23 mouse cellular contexts compared by ENCODE assay signal in genomic region chr13:42341871-42342532, GRCm38 (mm10). TPM values are rescaled to one million over a fixed set of nuclear protein-coding genes. Genes with fewer than 3 reads are reported as not detected.
A peak's percentile ranks its signal among the peaks of the same experiment; 100 is the strongest.
DNase-seq lines count a peak whose midpoint lies in the region; ATAC-seq and TF ChIP-seq lines count a peak whose summit lies in the region.
"Had no signal": no experiment of that assay in that cellular context is flagged by ENCODE, and none has a peak within 500 bp of the region (broad histone marks: within the 10 kb centered on the region; RNA-seq: fewer than 3 reads in every experiment).

No protein-coding gene starts in this region.

- TF ChIP-seq POLR2A in kidney, adult 2 months (IDR thresholded peaks at IDR 0.05; ENCODE audit: low read depth, low read length): no peak

- no peaks in the 10 kb centered on the region; the same call in 1 of the 2 replicates for H3K4me1 ChIP-seq in intestine, embryonic 16.5 days (ENCODE audit: control insufficient read depth, insufficient read depth, low read length)
- peaks cover 9% of the 10 kb centered on the region; the same call in 1 of the 2 replicates for H3K4me1 ChIP-seq in kidney, adult 2 months (ENCODE audit: control insufficient read depth, insufficient read depth, low read length)
- no peaks in the 10 kb centered on the region for H3K4me1 ChIP-seq in stomach, postnatal 0 days (replicated peaks; ENCODE audit: control insufficient read depth, insufficient read depth)
- H3K4me1 ChIP-seq in hindbrain, postnatal 0 days (ENCODE audit: insufficient read depth, low read length): no peaks in the 10 kb centered on the region
- H3K4me1 ChIP-seq in embryonic facial prominence, embryonic 10.5 days: no peaks in the 10 kb centered on the region
- H3K4me1 ChIP-seq: embryonic facial prominence, embryonic 12.5 days; heart, embryonic 15.5 days; limb, embryonic 13.5 days; liver, embryonic 15.5 days had no signal

- no peak for TF ChIP-seq EP300 in stomach, postnatal 0 days (optimal IDR thresholded peaks at IDR 0.05)

- 49% methylated on average over 2 of the region's 2 CpGs for WGBS in intestine, embryonic 16.5 days
- whole genome bisulfite sequencing in kidney, adult 2 months: 36% methylated on average over 2 of the region's 2 CpGs
- 38% methylated on average over 2 of the region's 2 CpGs for WGBS in stomach, postnatal 0 days
- 76% methylated on average over 2 of the region's 2 CpGs for WGBS in hindbrain, postnatal 0 days
- 82% methylated on average over 2 of the region's 2 CpGs for WGBS in embryonic facial prominence, embryonic 10.5 days

- H3K4me3 ChIP-seq in intestine, embryonic 16.5 days (ENCODE audit: low read length): no peak overlapping the region
- H3K4me3 ChIP-seq in kidney, adult 2 months (ENCODE audit: insufficient read depth, low read depth, low read length): no peak overlapping the region
- no peak overlapping the region for H3K4me3 ChIP-seq in stomach, postnatal 0 days (ENCODE audit: low read depth, low read length)
- H3K4me3 ChIP-seq in hindbrain, postnatal 0 days (ENCODE audit: low read length): no peak overlapping the region
- H3K4me3 ChIP-seq in embryonic facial prominence, embryonic 10.5 days: no peak overlapping the region
- H3K4me3 ChIP-seq: embryonic facial prominence, embryonic 12.5 days; heart, embryonic 15.5 days; hindbrain, embryonic 13.5 days; limb, embryonic 13.5 days; liver, embryonic 15.5 days had no signal

- H3K36me3 ChIP-seq in intestine, embryonic 16.5 days (ENCODE audit: control insufficient read depth, insufficient read depth, low read length): no peaks in the 10 kb centered on the region
- H3K36me3 ChIP-seq in kidney, adult 2 months (ENCODE audit: control insufficient read depth, insufficient read depth, low read length): no peaks in the 10 kb centered on the region
- H3K36me3 ChIP-seq in stomach, postnatal 0 days (ENCODE audit: control insufficient read depth, insufficient read depth, low read length): no peaks in the 10 kb centered on the region
- H3K36me3 ChIP-seq in hindbrain, postnatal 0 days (ENCODE audit: insufficient read depth, low read length): no peaks in the 10 kb centered on the region
- H3K36me3 ChIP-seq in embryonic facial prominence, embryonic 10.5 days (replicated peaks): no peaks in the 10 kb centered on the region
- H3K36me3 ChIP-seq: embryonic facial prominence, embryonic 12.5 days; heart, embryonic 15.5 days; hindbrain, embryonic 13.5 days; limb, embryonic 13.5 days; liver, embryonic 15.5 days had no signal

- H3K4me2 ChIP-seq in intestine, embryonic 16.5 days (ENCODE audit: low read depth, low read length): no peak overlapping the region
- no peak overlapping the region for H3K4me2 ChIP-seq in stomach, postnatal 0 days (replicated peaks; ENCODE audit: low read depth)
- H3K4me2 ChIP-seq in hindbrain, postnatal 0 days (ENCODE audit: low read depth, low read length): no peak overlapping the region
- H3K4me2 ChIP-seq: embryonic facial prominence, embryonic 12.5 days; heart, embryonic 15.5 days; hindbrain, embryonic 13.5 days; limb, embryonic 13.5 days; liver, embryonic 15.5 days had no signal

- no peaks in the 10 kb centered on the region for H3K27me3 ChIP-seq in intestine, embryonic 16.5 days (replicated peaks; ENCODE audit: control insufficient read depth, insufficient read depth, low read length)
- H3K27me3 ChIP-seq in kidney, adult 2 months (replicated peaks; ENCODE audit: control insufficient read depth, insufficient read depth, low read length): no peaks in the 10 kb centered on the region
- no peaks in the 10 kb centered on the region for H3K27me3 ChIP-seq in stomach, postnatal 0 days (ENCODE audit: control insufficient read depth, insufficient read depth, low read length)
- no peaks in the 10 kb centered on the region for H3K27me3 ChIP-seq in hindbrain, postnatal 0 days (ENCODE audit: insufficient read depth, low read length)
- no peaks in the 10 kb centered on the region for H3K27me3 ChIP-seq in embryonic facial prominence, embryonic 10.5 days (replicated peaks; ENCODE audit: low read depth, poor library complexity, severe bottlenecking)
- H3K27me3 ChIP-seq: embryonic facial prominence, embryonic 12.5 days; heart, embryonic 15.5 days; hindbrain, embryonic 13.5 days; limb, embryonic 13.5 days; liver, embryonic 15.5 days had no signal

- H3K9ac ChIP-seq in intestine, embryonic 16.5 days (ENCODE audit: low read depth, low read length): no peak overlapping the region
- H3K9ac ChIP-seq in stomach, postnatal 0 days (ENCODE audit: low read length): no peak overlapping the region
- no peak overlapping the region for H3K9ac ChIP-seq in hindbrain, postnatal 0 days (replicated peaks; ENCODE audit: low read length)
- H3K9ac ChIP-seq: embryonic facial prominence, embryonic 12.5 days; heart, embryonic 15.5 days; hindbrain, embryonic 13.5 days; limb, embryonic 13.5 days; liver, embryonic 15.5 days had no signal

- peak overlapping the region; percentile 66 for H3K27ac ChIP-seq in intestine, embryonic 16.5 days (ENCODE audit: low read length)
- no peak overlapping the region for H3K27ac ChIP-seq in kidney, adult 2 months (ENCODE audit: insufficient read depth, low read depth, low read length)
- no peak overlapping the region for H3K27ac ChIP-seq in stomach, postnatal 0 days (replicated peaks)
- H3K27ac ChIP-seq in hindbrain, postnatal 0 days: no peak overlapping the region
- H3K27ac ChIP-seq in embryonic facial prominence, embryonic 10.5 days (replicated peaks): no peak overlapping the region
- H3K27ac ChIP-seq: embryonic facial prominence, embryonic 12.5 days; heart, embryonic 15.5 days; hindbrain, embryonic 13.5 days; limb, embryonic 13.5 days; liver, embryonic 15.5 days; macrophage had no signal

- ATAC-seq in intestine, embryonic 16.5 days: peak; percentile 78
- ATAC-seq in stomach, postnatal 0 days (ENCODE audit: low FRiP score, low TSS enrichment): peak; percentile 68
- no peak for ATAC-seq in hindbrain, postnatal 0 days
- ATAC-seq: inflammation-experienced regulatory T-cells, adult 6 months; midbrain, embryonic 16.5 days had no signal

- no peaks in the 10 kb centered on the region for H3K9me3 ChIP-seq in intestine, embryonic 16.5 days (ENCODE audit: control insufficient read depth, low read length)
- no peaks in the 10 kb centered on the region for H3K9me3 ChIP-seq in stomach, postnatal 0 days (ENCODE audit: control insufficient read depth, low read length)
- no peaks in the 10 kb centered on the region for H3K9me3 ChIP-seq in hindbrain, postnatal 0 days (ENCODE audit: low read length)
- no peaks in the 10 kb centered on the region for H3K9me3 ChIP-seq in embryonic facial prominence, embryonic 10.5 days
- H3K9me3 ChIP-seq: embryonic facial prominence, embryonic 12.5 days; heart, embryonic 15.5 days; hindbrain, embryonic 13.5 days; limb, embryonic 13.5 days; liver, embryonic 15.5 days had no signal

- TF ChIP-seq CTCF in kidney, adult 2 months (conservative IDR thresholded peaks at IDR 0.05; ENCODE audit: insufficient read depth, insufficient read length, low read depth, low read length): no peak
- no peak for TF ChIP-seq CTCF in stomach, postnatal 0 days (IDR thresholded peaks at IDR 0.05; ENCODE audit: low read depth)
- no peak for TF ChIP-seq CTCF in hindbrain, postnatal 0 days (IDR thresholded peaks at IDR 0.05; ENCODE audit: low read depth)

- peak; percentile 80 for DNase-seq in kidney, adult 2 months
- peak; percentile 68 for DNase-seq in kidney, postnatal 14 days
- peak; percentile 57 for DNase-seq in stomach, postnatal 0 days (ENCODE audit: low spot score)
- DNase-seq in hindbrain, postnatal 0 days (ENCODE audit: low spot score): no peak
- no peak for DNase-seq in embryonic facial prominence, embryonic 10.5 days (ENCODE audit: low spot score)
- DNase-seq in retina, postnatal 1 day: no peak
- DNase-seq: adrenal gland, adult 2 months; cerebellum, adult 18-20 months; cerebellum, postnatal 14 days; gastrocnemius, postnatal 36 days; heart, postnatal 36 days; right cerebral cortex, adult 18-20 months; thymus, postnatal 14 days had no signal

RNA-seq across cellular contexts. Expression of gene Edn1, which starts 40.7 kb away (rescaled TPM):
- polyA plus RNA-seq in intestine, embryonic 16.5 days (2015; fragmentation: Nextera tagmentation; extraction: Ambion mirVana): 5.7 and 6.3 TPM in 2 replicates
- polyA plus RNA-seq in kidney, adult 2 months (2012; rRNA removed): 1.5 and 1.9 TPM in 2 replicates
- 14.3 and 14.9 TPM in 2 replicates for polyA plus RNA-seq in stomach, postnatal 0 days (2015; fragmentation: Nextera tagmentation; extraction: Ambion mirVana)
- 2.9 and 3.0 TPM in 2 replicates for total RNA-seq in hindbrain, postnatal 0 days (2014; rRNA removed)
- 3.3 TPM in 2 replicates for polyA plus RNA-seq in hindbrain, postnatal 0 days (2015; fragmentation: Nextera tagmentation; extraction: Ambion mirVana)
- polyA plus RNA-seq in embryonic facial prominence, embryonic 10.5 days (2016; fragmentation: Nextera tagmentation; extraction: Ambion mirVana): 1.7 and 1.9 TPM in 2 replicates
- total RNA-seq: MEL had no signal
- polyA plus RNA-seq: inflammation-experienced regulatory T-cells, adult 6 months had no signal

Comparison
In these comparisons a context has a peak if more than half of its experiments do, and no peak if none do; other contexts are left out.
1. DNase-seq: peak in kidney, adult 2 months (single experiment), kidney, postnatal 14 days (single experiment) and stomach, postnatal 0 days (single experiment); none in hindbrain, postnatal 0 days (single experiment), embryonic facial prominence, embryonic 10.5 days (single experiment) and retina, postnatal 1 day (single experiment).